Mouse (Mus musculus): ENCODE measurements at regions not wholly inside any gene's neighbourhood (a gene's known extent, or its start where the extent isn't known, plus 50 kb on each side); places are given as distances from the start of the nearest gene placed in this dataset.

DNA sequence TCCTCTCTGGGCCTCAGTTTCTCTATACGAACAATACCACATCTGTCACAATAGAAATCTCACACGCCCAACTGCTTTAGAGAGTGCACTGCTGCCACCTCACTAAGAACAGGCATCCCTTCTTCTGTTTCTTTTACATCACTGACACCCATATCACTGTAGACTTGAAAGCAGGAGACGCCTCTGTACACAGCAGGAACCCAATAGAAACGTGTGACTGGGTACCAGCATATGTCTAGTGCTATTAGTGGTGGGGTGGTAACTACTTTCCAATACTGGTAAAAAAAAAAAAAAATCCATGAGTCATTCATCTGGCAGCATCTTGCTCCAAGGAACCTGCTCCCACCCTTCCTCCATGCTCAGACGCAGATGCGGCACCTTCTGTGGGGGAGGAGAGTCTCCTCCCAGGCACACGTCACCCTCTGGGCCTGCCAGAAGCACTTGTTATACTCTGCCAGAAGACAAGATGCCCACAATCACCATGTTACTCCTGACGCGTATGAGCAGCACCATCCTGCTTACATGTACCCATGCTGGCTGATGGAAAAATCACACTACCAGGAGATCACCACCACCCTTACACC lies 151.3 kb upstream of the Plxna4 start:
- no peak overlapping the region for H3K4me3 ChIP-seq (ENCODE audit: low read depth, low read length)
- no peak overlapping the region for H3K4me2 ChIP-seq (ENCODE audit: low read depth, low read length)
- no peak for ATAC-seq (replicated peaks; ENCODE audit: insufficient number of reproducible peaks, low FRiP score, low TSS enrichment, low read depth)
- H3K27me3 ChIP-seq (ENCODE audit: control insufficient read depth, insufficient read depth, low read length), result no peaks in the 10 kb centered on the region
- H3K36me3 ChIP-seq (replicated peaks; ENCODE audit: control insufficient read depth, insufficient read depth, low read depth, low read length), result no peaks in the 10 kb centered on the region
- H3K9ac ChIP-seq (replicated peaks; ENCODE audit: low read length), result no peak overlapping the region
- DNase-seq (ENCODE audit: low spot score), result no peak
- H3K9me3 ChIP-seq (replicated peaks; ENCODE audit: control insufficient read depth, low read length), result no peaks in the 10 kb centered on the region
- no peak overlapping the region for H3K27ac ChIP-seq (replicated peaks; ENCODE audit: low read depth, low read length)
- 88% methylated on average over 9 of the region's 9 CpGs for WGBS
- H3K4me1 ChIP-seq (ENCODE audit: control insufficient read depth, insufficient read depth, low read length), result no peaks in the 10 kb centered on the region

DNA sequence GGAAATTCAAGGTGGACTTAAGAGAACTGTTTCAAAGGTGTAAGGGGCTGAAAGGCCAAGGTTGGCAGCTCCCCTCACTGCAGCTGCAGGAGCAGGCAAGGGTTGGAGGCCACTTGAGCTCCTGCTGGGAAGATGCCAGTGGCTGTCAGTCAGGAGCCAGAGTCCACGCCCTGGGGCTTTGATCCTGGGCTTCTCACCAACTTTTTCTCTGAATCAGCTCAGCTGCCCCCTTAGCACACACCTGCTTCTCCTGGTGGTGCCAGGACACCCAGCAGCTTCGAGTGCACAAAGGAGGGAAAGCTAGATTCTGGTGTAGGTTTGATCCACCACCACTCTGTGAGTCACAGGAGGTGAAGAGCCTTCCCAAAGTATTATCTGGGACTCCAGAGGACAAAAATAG lies 140.7 kb upstream of the Plxna4 start:
- Histone ChIP-seq H3K4me1 (ENCODE audit: control insufficient read depth, insufficient read depth, low read length) (no peaks in the 10 kb centered on the region), H3K9me3 (replicated peaks; ENCODE audit: control insufficient read depth, low read length) (no peaks in the 10 kb centered on the region), H3K36me3 (replicated peaks; ENCODE audit: control insufficient read depth, insufficient read depth, low read depth, low read length) (no peaks in the 10 kb centered on the region), H3K4me2 (ENCODE audit: low read depth, low read length) (no peak overlapping the region), H3K27ac (replicated peaks; ENCODE audit: low read depth, low read length) (no peak overlapping the region), H3K9ac (replicated peaks; ENCODE audit: low read length) (no peak overlapping the region), H3K4me3 (ENCODE audit: low read depth, low read length) (no peak overlapping the region), H3K27me3 (ENCODE audit: control insufficient read depth, insufficient read depth, low read length) (no peaks in the 10 kb centered on the region)
- WGBS, result 27% methylated on average over 2 of the region's 2 CpGs
- ATAC-seq (replicated peaks; ENCODE audit: insufficient number of reproducible peaks, low FRiP score, low TSS enrichment, low read depth), result no peak
- DNase-seq (ENCODE audit: low spot score), result no peak

DNA sequence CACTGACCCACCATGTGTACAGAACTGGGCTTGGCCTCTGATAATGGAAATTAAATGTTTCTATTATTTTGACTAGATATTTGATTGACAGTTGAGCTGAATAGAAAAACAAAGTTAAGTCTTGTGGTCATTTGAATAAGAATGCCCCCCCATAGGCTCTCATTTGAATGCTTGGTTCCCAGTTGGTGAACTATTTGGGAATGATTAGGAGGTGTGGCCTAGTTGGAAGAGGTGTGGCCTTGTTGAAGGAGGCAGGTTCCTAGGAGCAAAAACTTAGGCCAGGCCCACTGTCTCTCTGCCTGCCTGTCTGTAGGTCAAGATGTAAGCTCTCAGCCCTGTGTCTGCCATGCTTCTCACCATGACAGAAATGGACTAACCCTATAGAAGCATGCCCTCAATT lies 138.6 kb upstream of the Plxna4 start:
- no peak for ATAC-seq (replicated peaks; ENCODE audit: insufficient number of reproducible peaks, low FRiP score, low TSS enrichment, low read depth)
- no peaks in the 10 kb centered on the region for H3K4me1 ChIP-seq (ENCODE audit: control insufficient read depth, insufficient read depth, low read length)
- no peaks in the 10 kb centered on the region for H3K27me3 ChIP-seq (ENCODE audit: control insufficient read depth, insufficient read depth, low read length)
- H3K4me2 ChIP-seq (ENCODE audit: low read depth, low read length), result no peak overlapping the region
- H3K4me3 ChIP-seq (ENCODE audit: low read depth, low read length), result no peak overlapping the region
- no peaks in the 10 kb centered on the region for H3K36me3 ChIP-seq (replicated peaks; ENCODE audit: control insufficient read depth, insufficient read depth, low read depth, low read length)
- no peaks in the 10 kb centered on the region for H3K9me3 ChIP-seq (replicated peaks; ENCODE audit: control insufficient read depth, low read length)
- no peak for DNase-seq (ENCODE audit: low spot score)
- no peak overlapping the region for H3K27ac ChIP-seq (replicated peaks; ENCODE audit: low read depth, low read length)
- H3K9ac ChIP-seq (replicated peaks; ENCODE audit: low read length), result no peak overlapping the region

GRCm38 (mm10) chr6:32717860-32718259 lies 129.9 kb upstream of the Plxna4 start:
- 62% methylated on average over 5 of the region's 5 CpGs for WGBS
- no peaks in the 10 kb centered on the region for H3K9me3 ChIP-seq (replicated peaks; ENCODE audit: control insufficient read depth, low read length)
- H3K4me2 ChIP-seq (ENCODE audit: low read depth, low read length), result no peak overlapping the region
- H3K27me3 ChIP-seq (ENCODE audit: control insufficient read depth, insufficient read depth, low read length), result no peaks in the 10 kb centered on the region
- no peak overlapping the region for H3K4me3 ChIP-seq (ENCODE audit: low read depth, low read length)
- DNase-seq (ENCODE audit: low spot score) (no peak), ATAC-seq (replicated peaks; ENCODE audit: insufficient number of reproducible peaks, low FRiP score, low TSS enrichment, low read depth) (no peak)
- no peaks in the 10 kb centered on the region for H3K36me3 ChIP-seq (replicated peaks; ENCODE audit: control insufficient read depth, insufficient read depth, low read depth, low read length)
- H3K9ac ChIP-seq (replicated peaks; ENCODE audit: low read length), result no peak overlapping the region
- H3K4me1 ChIP-seq (ENCODE audit: control insufficient read depth, insufficient read depth, low read length), result no peaks in the 10 kb centered on the region
- H3K27ac ChIP-seq (replicated peaks; ENCODE audit: low read depth, low read length), result no peak overlapping the region

GRCm38 (mm10) chr6:32715137-32715536 lies 127.1 kb upstream of the Plxna4 start:
- 94% methylated on average over 1 of the region's 1 CpGs for WGBS
- Histone ChIP-seq H3K9ac (replicated peaks; ENCODE audit: low read length) (no peak overlapping the region), H3K4me1 (ENCODE audit: control insufficient read depth, insufficient read depth, low read length) (no peaks in the 10 kb centered on the region), H3K4me2 (ENCODE audit: low read depth, low read length) (no peak overlapping the region), H3K27ac (replicated peaks; ENCODE audit: low read depth, low read length) (no peak overlapping the region), H3K36me3 (replicated peaks; ENCODE audit: control insufficient read depth, insufficient read depth, low read depth, low read length) (no peaks in the 10 kb centered on the region), H3K4me3 (ENCODE audit: low read depth, low read length) (no peak overlapping the region), H3K9me3 (replicated peaks; ENCODE audit: control insufficient read depth, low read length) (no peaks in the 10 kb centered on the region), H3K27me3 (ENCODE audit: control insufficient read depth, insufficient read depth, low read length) (no peaks in the 10 kb centered on the region)
- DNase-seq (ENCODE audit: low spot score) (no peak), ATAC-seq (replicated peaks; ENCODE audit: insufficient number of reproducible peaks, low FRiP score, low TSS enrichment, low read depth) (no peak)

DNA sequence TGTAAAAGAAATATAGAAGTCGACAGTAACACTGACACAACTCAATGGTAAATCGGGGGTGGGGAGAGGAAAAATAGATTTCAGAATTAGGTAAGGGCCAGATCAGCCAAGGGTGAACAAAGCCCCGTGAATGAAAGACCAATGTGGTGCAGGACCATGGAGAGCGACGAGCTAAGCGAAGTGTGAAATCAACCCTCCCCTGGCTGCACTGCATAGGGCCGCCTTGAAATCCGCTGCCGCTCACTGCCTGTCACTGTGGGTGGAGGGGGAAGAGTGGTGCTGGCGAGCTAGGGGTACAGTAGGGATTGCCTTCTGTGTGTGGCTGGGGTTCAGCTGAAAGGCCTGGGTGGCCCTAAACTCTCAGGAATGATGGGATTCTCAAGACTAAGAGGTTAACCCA lies 122.2 kb upstream of the Plxna4 start:
- DNase-seq (ENCODE audit: low spot score) (peak; percentile 88), ATAC-seq (replicated peaks; ENCODE audit: insufficient number of reproducible peaks, low FRiP score, low TSS enrichment, low read depth) (peak; percentile 62; the same call in 1 of the 2 replicates)
- H3K4me1 ChIP-seq (ENCODE audit: control insufficient read depth, insufficient read depth, low read length), result no peaks in the 10 kb centered on the region
- no peak overlapping the region for H3K27ac ChIP-seq (replicated peaks; ENCODE audit: low read depth, low read length)
- H3K4me2 ChIP-seq (ENCODE audit: low read depth, low read length), result no peak overlapping the region
- no peak overlapping the region for H3K9ac ChIP-seq (replicated peaks; ENCODE audit: low read length)
- no peak overlapping the region for H3K4me3 ChIP-seq (ENCODE audit: low read depth, low read length)
- H3K36me3 ChIP-seq (replicated peaks; ENCODE audit: control insufficient read depth, insufficient read depth, low read depth, low read length), result no peaks in the 10 kb centered on the region
- no peaks in the 10 kb centered on the region for H3K27me3 ChIP-seq (ENCODE audit: control insufficient read depth, insufficient read depth, low read length)
- H3K9me3 ChIP-seq (replicated peaks; ENCODE audit: control insufficient read depth, low read length), result no peaks in the 10 kb centered on the region
- 12% methylated on average over 10 of the region's 10 CpGs for WGBS

GRCm38 (mm10) chr6:32709566-32709965 lies 121.6 kb upstream of the Plxna4 start:
- H3K36me3 ChIP-seq (replicated peaks; ENCODE audit: control insufficient read depth, insufficient read depth, low read depth, low read length), result no peaks in the 10 kb centered on the region
- H3K4me3 ChIP-seq (ENCODE audit: low read depth, low read length), result no peak overlapping the region
- H3K27ac ChIP-seq (replicated peaks; ENCODE audit: low read depth, low read length), result no peak overlapping the region
- H3K4me1 ChIP-seq (ENCODE audit: control insufficient read depth, insufficient read depth, low read length), result no peaks in the 10 kb centered on the region
- WGBS, result 90% methylated on average over 8 of the region's 8 CpGs
- no peak for DNase-seq (ENCODE audit: low spot score)
- H3K4me2 ChIP-seq (ENCODE audit: low read depth, low read length), result no peak overlapping the region
- no peaks in the 10 kb centered on the region for H3K27me3 ChIP-seq (ENCODE audit: control insufficient read depth, insufficient read depth, low read length)
- H3K9me3 ChIP-seq (replicated peaks; ENCODE audit: control insufficient read depth, low read length), result no peaks in the 10 kb centered on the region
- ATAC-seq (replicated peaks; ENCODE audit: insufficient number of reproducible peaks, low FRiP score, low TSS enrichment, low read depth), result no peak
- no peak overlapping the region for H3K9ac ChIP-seq (replicated peaks; ENCODE audit: low read length)

DNA sequence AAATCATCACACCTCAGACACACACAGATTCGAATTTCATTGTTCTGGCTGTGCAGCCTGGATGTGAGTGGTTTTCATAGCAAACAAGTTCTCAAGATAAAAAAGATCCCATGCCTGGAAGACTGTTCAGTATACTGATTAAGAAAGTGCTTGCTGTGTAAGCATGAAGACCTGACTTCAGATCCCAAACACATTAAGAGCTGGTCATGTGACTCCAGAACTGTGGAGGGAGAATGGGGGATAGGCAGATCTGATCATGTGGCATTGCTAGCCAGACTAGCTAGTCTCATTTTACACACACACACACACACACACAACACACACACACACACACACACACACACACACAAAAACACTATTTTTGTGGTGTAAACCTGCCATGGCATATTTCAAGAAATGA lies 119.4 kb upstream of the Plxna4 start:
- Histone ChIP-seq H3K27ac (replicated peaks; ENCODE audit: low read depth, low read length) (no peak overlapping the region), H3K9me3 (replicated peaks; ENCODE audit: control insufficient read depth, low read length) (no peaks in the 10 kb centered on the region), H3K4me3 (ENCODE audit: low read depth, low read length) (no peak overlapping the region), H3K4me2 (ENCODE audit: low read depth, low read length) (no peak overlapping the region), H3K9ac (replicated peaks; ENCODE audit: low read length) (no peak overlapping the region), H3K36me3 (replicated peaks; ENCODE audit: control insufficient read depth, insufficient read depth, low read depth, low read length) (no peaks in the 10 kb centered on the region), H3K4me1 (ENCODE audit: control insufficient read depth, insufficient read depth, low read length) (no peaks in the 10 kb centered on the region), H3K27me3 (ENCODE audit: control insufficient read depth, insufficient read depth, low read length) (no peaks in the 10 kb centered on the region)
- no peak for DNase-seq (ENCODE audit: low spot score)
- WGBS, result 60% methylated on average over 1 of the region's 1 CpGs
- no peak for ATAC-seq (replicated peaks; ENCODE audit: insufficient number of reproducible peaks, low FRiP score, low TSS enrichment, low read depth)

All from embryonic facial prominence, embryonic 11.5 days (tissue).